In genomic region chr15:85710641-85711580, GRCm38 (mm10) we compare ENCODE assay signal across 12 mouse cellular contexts. TPM values are rescaled to one million over a fixed set of nuclear protein-coding genes. Genes with fewer than 3 reads are reported as not detected.
A peak's percentile ranks its signal among the peaks of the same experiment; 100 is the strongest.
DNase-seq lines count a peak whose midpoint lies in the region; ATAC-seq lines count a peak whose summit lies in the region.
"Had no signal": no experiment of that assay in that cellular context is flagged by ENCODE, and none has a peak within 500 bp of the region (broad histone marks: within the 10 kb centered on the region; RNA-seq: fewer than 3 reads in every experiment).

No protein-coding gene starts in this region.

- H3K36me3 ChIP-seq in hindbrain, embryonic 16.5 days (ENCODE audit: control insufficient read depth, insufficient read depth, low read length) = peaks cover 10% of the 10 kb centered on the region; the same call in 1 of the 2 replicates
- H3K36me3 ChIP-seq in hindbrain, embryonic 11.5 days (ENCODE audit: control insufficient read depth, insufficient read depth, low read length) = no peaks in the 10 kb centered on the region
- peaks cover 23% of the 10 kb centered on the region for H3K36me3 ChIP-seq in limb, embryonic 13.5 days
- no peaks in the 10 kb centered on the region for H3K36me3 ChIP-seq in limb, embryonic 10.5 days

- peak overlapping the region; percentile 19; the same call in 1 of the 2 replicates for H3K4me2 ChIP-seq in hindbrain, embryonic 16.5 days (ENCODE audit: low read length)
- no peak overlapping the region for H3K4me2 ChIP-seq in hindbrain, embryonic 11.5 days (replicated peaks; ENCODE audit: low read depth, low read length)
- no peak overlapping the region for H3K4me2 ChIP-seq in limb, embryonic 13.5 days (replicated peaks)
- H3K4me2 ChIP-seq: heart, embryonic 13.5 days; liver, embryonic 11.5 days; lung, embryonic 15.5 days had no signal

- H3K9me3 ChIP-seq in hindbrain, embryonic 16.5 days (ENCODE audit: control insufficient read depth, low read length) = no peaks in the 10 kb centered on the region
- H3K9me3 ChIP-seq in hindbrain, embryonic 11.5 days (ENCODE audit: control insufficient read depth, low read length) = no peaks in the 10 kb centered on the region
- no peaks in the 10 kb centered on the region for H3K9me3 ChIP-seq in limb, embryonic 13.5 days
- H3K9me3 ChIP-seq in limb, embryonic 10.5 days (replicated peaks) = no peaks in the 10 kb centered on the region
- H3K9me3 ChIP-seq: heart, embryonic 13.5 days; lung, embryonic 15.5 days had no signal

- H3K4me3 ChIP-seq in hindbrain, embryonic 16.5 days (ENCODE audit: low read length) = no peak overlapping the region
- no peak overlapping the region for H3K4me3 ChIP-seq in hindbrain, embryonic 11.5 days (ENCODE audit: low read depth, low read length)
- no peak overlapping the region for H3K4me3 ChIP-seq in limb, embryonic 13.5 days
- no peak overlapping the region for H3K4me3 ChIP-seq in limb, embryonic 10.5 days
- H3K4me3 ChIP-seq: heart, embryonic 13.5 days; lung, embryonic 15.5 days; megakaryocyte, embryonic 14.5 days had no signal

- H3K27me3 ChIP-seq in hindbrain, embryonic 16.5 days (replicated peaks; ENCODE audit: control insufficient read depth, insufficient read depth, low read length) = no peaks in the 10 kb centered on the region; the same call in 1 of the 2 replicates
- H3K27me3 ChIP-seq in hindbrain, embryonic 11.5 days (ENCODE audit: control insufficient read depth, insufficient read depth, low read length) = 0 out of 2 replicates have a peak, but pooled peaks cover 6% of the 10 kb centered on the region
- H3K27me3 ChIP-seq in limb, embryonic 13.5 days = 0 out of 2 replicates have a peak, but pooled peaks cover 4% of the 10 kb centered on the region
- peaks cover 16% of the 10 kb centered on the region for H3K27me3 ChIP-seq in limb, embryonic 10.5 days (ENCODE audit: low read depth, poor library complexity, severe bottlenecking)
- H3K27me3 ChIP-seq: lung, embryonic 15.5 days had no signal

- no peak overlapping the region for H3K27ac ChIP-seq in hindbrain, embryonic 16.5 days (ENCODE audit: low read depth, low read length)
- H3K27ac ChIP-seq in hindbrain, embryonic 11.5 days (ENCODE audit: low read depth, low read length) = no peak overlapping the region
- no peak overlapping the region for H3K27ac ChIP-seq in limb, embryonic 13.5 days
- H3K27ac ChIP-seq in limb, embryonic 10.5 days = no peak overlapping the region
- H3K27ac ChIP-seq: heart, embryonic 13.5 days had no signal

- peak; percentile 32 for DNase-seq in cerebellum, adult 11 months
- no peak for DNase-seq in cerebellum, postnatal 4 days (ENCODE audit: low spot score in 2 of 2)
- DNase-seq in hindbrain, embryonic 11.5 days (ENCODE audit: low spot score) = no peak
- DNase-seq in limb, embryonic 10.5 days (ENCODE audit: low spot score) = no peak
- peak; percentile 47 to 52 for DNase-seq in cerebellum, postnatal 10 days
- no peak for DNase-seq in lung, postnatal 14 days

- ATAC-seq in hindbrain, embryonic 16.5 days = no peak
- ATAC-seq in hindbrain, embryonic 11.5 days (ENCODE audit: low FRiP score) = no peak
- ATAC-seq in limb, embryonic 13.5 days (ENCODE audit: low FRiP score, low read depth) = peak; percentile 1; the same call in 1 of the 2 replicates

- peaks cover 13% of the 10 kb centered on the region for H3K4me1 ChIP-seq in hindbrain, embryonic 16.5 days (ENCODE audit: control insufficient read depth, insufficient read depth, low read depth, low read length)
- no peaks in the 10 kb centered on the region for H3K4me1 ChIP-seq in hindbrain, embryonic 11.5 days (replicated peaks; ENCODE audit: control insufficient read depth, insufficient read depth, low read length)
- H3K4me1 ChIP-seq in limb, embryonic 13.5 days = peaks cover 12% of the 10 kb centered on the region
- peaks cover 7% of the 10 kb centered on the region; the same call in 1 of the 2 replicates for H3K4me1 ChIP-seq in limb, embryonic 10.5 days

- H3K9ac ChIP-seq in hindbrain, embryonic 16.5 days (ENCODE audit: low read depth, low read length) = peak overlapping the region; percentile 51
- H3K9ac ChIP-seq in hindbrain, embryonic 11.5 days (ENCODE audit: low read depth, low read length) = no peak overlapping the region
- no peak overlapping the region for H3K9ac ChIP-seq in limb, embryonic 13.5 days
- H3K9ac ChIP-seq: heart, embryonic 13.5 days; lung, embryonic 15.5 days had no signal

- WGBS in hindbrain, embryonic 16.5 days = 73% methylated on average over 17 of the region's 17 CpGs
- 73% methylated on average over 17 of the region's 17 CpGs for WGBS in hindbrain, embryonic 11.5 days
- WGBS in limb, embryonic 13.5 days = 73% methylated on average over 17 of the region's 17 CpGs
- WGBS in limb, embryonic 10.5 days = 79% methylated on average over 17 of the region's 17 CpGs

RNA-seq across cellular contexts. Expression of gene Ppara, which starts 23.9 kb away (rescaled TPM):
- 2.7 and 2.9 TPM in 2 replicates for polyA plus RNA-seq in hindbrain, embryonic 16.5 days (2015; fragmentation: Nextera tagmentation; extraction: Ambion mirVana)
- 0.49 and 1.5 TPM in 2 replicates for polyA plus RNA-seq in hindbrain, embryonic 11.5 days (2014; fragmentation: Nextera tagmentation; extraction: Ambion mirVana)
- polyA plus RNA-seq in limb, embryonic 13.5 days (2015; fragmentation: Nextera tagmentation; extraction: Ambion mirVana) = 1.9 and 2.4 TPM in 2 replicates
- 0.16 and 0.45 TPM in 2 replicates for polyA plus RNA-seq in limb, embryonic 10.5 days (2016; fragmentation: Nextera tagmentation; extraction: Ambion mirVana)

Comparison
In these comparisons a context has a peak if more than half of its experiments do, and no peak if none do; other contexts are left out.
1. DNase-seq: peak in cerebellum, adult 11 months (single experiment) and cerebellum, postnatal 10 days (2 of 2); none in cerebellum, postnatal 4 days (0 of 2), hindbrain, embryonic 11.5 days (single experiment), limb, embryonic 10.5 days (single experiment) and lung, postnatal 14 days (single experiment).